Mouse (Mus musculus) R1 (cell line): ENCODE data around the gene Dupd1.
"Not testable (repeated sequence)": the region's sequence is repeated elsewhere in the genome, so short reads cannot be mapped to it uniquely, and the experiment has no call there.

ENCODE experiments used
- DNase-seq: peaks from one replicate; pipeline ENCODE4 v3.0.0-alpha.2; 2018; ENCODE audit warnings: low read depth, low spot score

Dupd1 gene

DNA sequence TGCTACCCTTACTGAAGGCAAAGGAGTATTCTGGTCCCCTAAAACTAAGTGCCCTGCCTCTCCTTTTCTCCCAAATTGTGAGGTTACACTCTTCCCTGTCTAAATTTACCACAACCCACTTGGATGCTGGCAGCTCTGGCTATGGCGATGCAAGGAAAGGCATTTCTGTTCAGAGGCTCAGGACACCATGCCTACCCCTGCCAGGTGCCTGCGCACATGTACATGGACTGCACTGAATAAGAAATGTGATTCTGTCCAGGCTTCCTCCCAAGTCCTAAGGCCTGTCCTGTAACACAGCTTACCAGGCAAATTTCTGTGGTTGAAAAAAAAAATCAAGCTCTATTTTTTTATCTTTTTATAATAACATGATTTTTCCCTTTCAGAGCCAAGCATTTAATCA, 38.2 kb downstream of the Dupd1 start:
- no peak for DNase-seq

DNA sequence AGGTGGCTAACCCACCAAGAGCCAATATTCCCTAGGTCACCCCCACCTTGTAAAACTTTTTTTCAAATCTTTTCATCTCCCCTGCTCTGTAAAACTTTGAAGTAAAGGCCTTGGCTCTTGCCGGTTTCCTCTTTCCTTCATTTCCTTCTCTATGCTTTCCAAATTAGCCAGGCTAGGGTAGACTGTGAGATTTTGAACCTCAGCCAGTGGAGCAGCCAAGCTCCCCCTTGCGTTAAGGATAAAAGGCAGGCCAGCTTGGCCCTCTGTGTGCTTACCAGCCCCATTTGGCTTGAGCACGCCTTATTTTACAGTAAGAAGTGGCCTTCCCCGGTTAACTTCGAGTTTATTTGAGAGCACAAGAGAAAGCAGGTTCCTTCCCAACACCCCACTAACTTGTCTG, 39.9 kb downstream of the Dupd1 start:
- no peak for DNase-seq

DNA sequence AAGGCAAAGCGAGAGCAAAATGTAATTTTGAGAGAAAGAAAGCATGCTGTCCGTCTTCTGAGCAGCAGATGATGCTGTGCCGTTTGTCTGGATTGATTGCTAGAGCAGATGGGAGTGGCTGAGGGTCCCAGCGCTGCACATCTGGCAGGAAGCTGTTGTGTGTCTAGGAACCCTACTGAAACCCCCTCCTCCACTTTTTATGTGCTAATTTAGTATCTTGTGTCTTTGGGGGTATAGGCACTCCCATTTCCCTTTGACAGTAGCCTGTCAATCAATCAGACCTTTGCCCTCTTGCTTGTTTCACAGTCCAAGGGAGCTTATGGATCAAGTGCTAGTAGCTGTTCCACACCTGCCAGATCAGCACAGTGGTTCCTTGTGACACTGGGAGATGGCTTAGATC, 41.3 kb downstream of the Dupd1 start:
- DNase-seq: peak; percentile 78

DNA sequence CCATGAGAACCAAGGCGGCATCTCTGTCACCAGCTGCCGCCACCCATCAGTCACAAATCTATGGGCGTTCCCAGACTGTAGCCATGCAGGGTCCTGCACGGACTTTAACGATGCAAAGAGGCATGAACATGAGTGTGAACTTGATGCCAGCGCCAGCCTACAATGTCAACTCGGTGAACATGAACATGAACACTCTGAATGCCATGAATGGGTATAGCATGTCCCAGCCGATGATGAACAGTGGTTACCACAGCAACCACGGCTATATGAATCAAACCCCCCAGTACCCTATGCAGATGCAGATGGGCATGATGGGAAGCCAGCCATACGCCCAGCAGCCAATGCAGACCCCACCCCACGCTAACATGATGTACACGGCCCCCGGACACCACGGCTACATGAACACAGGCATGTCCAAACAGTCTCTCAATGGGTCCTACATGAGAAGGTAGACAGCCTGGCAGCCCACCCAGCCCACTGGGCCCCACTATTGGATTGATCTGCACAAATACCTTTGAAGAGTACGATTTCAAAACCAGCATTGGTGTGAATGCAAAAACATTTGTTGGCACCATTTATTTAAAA, 43.9 kb downstream of the Dupd1 start:
- not testable (repeated sequence) for DNase-seq

DNA sequence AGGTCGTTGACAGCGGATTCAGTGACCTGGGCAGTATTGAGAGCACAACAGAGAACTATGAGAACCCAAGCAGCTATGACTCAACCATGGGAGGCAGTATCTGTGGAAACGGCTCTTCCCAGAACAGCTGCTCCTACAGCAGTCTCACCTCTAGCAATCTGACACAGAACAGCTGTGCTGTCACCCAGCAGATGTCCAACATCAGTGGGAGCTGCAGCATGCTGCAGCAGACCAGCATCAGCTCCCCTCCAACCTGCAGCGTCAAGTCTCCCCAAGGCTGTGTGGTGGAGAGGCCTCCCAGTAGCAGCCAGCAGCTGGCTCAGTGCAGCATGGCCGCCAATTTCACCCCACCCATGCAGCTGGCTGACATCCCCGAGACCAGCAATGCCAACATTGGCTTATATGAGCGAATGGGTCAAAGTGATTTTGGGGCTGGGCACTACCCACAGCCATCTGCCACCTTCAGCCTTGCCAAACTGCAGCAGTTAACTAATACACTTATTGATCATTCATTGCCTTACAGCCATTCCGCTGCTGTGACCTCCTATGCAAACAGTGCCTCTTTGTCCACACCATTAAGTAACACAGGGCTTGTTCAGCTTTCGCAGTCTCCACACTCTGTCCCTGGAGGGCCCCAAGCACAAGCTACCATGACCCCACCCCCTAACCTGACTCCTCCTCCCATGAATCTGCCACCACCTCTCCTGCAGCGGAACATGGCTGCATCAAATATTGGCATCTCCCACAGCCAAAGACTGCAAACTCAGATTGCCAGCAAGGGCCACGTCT, 44.5 kb downstream of the Dupd1 start:
- peak; percentile 56 for DNase-seq

DNA sequence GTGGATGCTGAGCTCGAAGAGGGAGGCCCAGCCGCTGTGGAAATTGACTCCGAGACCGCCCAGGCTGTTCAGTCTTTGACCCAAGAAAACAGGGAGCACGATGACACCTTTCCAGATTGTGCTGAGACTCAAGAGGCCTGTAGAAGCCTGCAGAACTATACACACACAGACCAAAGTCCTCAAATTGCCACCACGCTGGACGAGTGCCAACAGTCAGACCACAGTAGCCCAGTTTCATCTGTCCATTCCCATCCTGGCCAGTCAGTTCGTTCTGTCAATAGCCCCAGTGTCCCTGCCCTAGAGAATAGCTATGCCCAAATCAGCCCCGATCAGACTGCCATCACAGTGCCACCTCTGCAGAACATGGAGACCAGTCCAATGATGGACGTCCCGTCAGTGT, 45.2 kb downstream of the Dupd1 start:
- no peak for DNase-seq

DNA sequence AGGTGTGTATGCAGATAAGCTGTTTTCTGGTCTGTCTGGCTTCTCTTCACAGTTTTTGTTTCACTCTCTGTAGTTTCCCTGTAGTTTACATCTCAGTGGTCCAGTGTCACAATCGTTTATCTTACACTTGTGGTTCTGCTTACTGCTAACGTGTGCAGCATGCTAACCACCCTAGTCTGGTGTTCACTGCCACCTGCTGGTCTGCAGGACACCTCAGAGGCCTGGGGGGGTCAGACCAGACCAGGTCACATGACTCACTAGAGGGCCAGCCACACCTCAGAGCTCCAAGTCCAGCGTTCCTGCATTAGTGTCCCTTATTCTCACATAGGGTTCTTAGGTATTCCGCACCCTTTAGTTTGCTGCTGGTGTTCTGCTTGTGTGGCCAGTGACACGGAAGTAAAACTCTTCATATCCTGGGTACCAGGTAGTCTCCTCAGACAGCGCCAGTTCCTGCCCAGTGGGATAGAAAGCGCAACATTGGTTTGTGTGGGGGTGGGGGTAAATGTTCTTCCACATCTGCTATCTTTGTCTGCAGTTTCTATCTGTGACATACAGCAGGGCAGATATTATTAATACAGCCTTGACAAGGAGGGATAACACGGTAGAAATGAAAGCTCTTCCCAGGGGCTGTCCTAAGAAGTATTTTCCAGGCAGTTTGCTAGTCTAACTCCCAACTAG, 51.8 kb downstream of the Dupd1 start:
- no peak for DNase-seq

DNA sequence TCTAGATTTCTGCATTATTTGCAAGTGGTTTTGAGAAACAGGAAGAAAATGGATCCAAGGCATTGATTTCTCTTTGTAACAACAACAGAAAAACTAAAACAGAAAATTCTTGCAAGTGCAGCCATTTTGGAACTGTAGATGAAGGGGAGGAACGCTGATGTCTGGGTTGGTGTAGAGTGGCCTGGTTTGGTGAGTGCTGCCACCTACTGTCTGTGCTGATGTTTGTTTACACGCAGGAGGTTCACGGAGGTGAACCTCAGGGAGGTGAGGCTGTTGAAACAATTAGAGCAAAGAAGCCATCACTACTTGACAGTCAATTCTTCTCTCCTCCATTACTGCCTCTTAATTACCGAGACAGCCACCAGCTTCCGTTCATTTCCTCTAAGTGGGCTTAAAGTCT, 54.7 kb downstream of the Dupd1 start:
- peak; percentile 87 for DNase-seq

DNA sequence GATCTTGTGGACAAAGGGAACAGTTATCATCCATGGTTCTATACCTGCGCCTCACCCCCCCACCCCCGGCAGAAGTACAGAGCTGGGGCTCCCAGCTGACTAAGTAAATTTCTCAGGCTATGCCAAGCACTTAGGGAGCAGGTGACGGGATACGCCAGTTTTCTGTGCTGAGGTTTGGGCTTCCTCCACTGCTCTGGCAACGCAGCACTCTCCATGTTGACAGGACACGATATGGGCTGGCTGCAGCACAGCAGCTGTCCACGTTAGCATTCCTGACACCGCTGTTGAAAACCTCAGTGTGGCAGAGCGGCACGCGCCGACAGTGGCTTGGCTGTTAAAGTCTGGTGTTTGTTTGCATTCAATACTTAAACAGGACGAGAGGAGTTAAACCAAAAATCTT, 55.2 kb downstream of the Dupd1 start:
- DNase-seq: no peak

DNA sequence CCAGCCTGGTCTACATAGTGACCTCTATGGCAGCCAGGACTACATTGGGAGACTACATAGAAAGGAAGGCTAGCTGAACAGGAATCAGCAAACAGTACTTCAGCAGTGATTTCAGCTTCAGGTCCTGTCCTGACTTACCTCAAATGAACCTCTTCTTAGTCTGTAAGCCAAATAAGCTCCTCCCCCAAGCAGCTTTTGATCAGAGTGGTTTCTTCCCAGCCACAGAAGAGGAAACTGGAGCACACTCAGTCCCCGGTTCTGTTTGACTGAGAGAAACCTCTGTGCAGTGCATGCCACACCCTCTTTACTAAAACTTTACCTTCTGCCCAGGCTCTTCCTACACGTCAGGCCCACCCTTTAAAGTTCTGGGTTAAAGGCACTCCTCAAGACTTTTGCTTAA, 60.6 kb downstream of the Dupd1 start:
- no peak for DNase-seq

DNA sequence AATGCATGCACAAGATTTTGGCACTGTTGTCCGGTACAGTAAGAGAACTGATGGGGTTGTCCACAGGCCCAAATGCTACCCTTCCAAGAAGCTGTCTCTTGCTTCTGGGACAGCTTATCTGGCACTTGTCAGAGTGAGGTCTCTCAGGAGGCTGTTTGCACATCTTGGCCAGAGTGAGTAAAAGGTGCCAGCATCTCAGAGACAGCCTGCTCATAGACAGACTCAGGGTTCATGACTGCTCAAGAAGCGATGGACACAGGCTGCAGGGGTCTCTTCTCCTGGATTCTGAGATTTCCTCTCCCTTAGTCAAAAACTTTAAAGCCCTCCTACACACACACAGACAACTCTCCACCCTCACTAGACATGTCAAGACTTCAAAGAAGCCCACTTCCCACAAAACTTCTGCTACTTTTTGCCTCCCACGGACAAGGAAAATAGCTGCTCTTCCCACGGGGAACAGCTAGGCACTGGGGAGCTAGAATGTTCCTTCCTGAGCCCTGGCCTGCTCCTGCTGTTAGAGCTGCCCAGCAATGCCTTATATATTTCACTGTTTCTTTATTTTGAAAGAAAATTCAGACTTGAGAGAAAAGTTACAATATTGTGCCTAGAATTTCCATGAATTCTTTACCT, 73.5 kb downstream of the Dupd1 start:
- DNase-seq: no peak

DNA sequence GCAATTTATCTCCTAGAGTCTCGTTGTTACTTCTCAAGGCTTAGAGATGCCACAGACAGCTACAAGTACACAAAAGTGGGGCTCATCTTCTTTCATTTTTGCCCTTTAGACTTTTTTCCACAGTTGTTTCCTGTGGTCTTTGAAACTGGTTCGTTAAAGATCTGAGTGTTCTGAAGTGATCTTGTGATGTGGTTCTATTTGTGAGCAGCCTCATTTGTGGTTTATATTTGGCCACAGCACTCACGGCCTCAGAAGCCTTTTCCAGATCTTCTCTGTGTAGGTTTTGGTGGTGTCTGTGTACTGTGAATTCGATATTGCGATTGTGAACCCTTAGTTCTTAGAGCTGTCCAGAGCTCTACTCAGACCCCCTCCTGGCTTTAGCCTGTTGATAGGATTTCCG, 77.8 kb downstream of the Dupd1 start:
- no peak for DNase-seq

DNA sequence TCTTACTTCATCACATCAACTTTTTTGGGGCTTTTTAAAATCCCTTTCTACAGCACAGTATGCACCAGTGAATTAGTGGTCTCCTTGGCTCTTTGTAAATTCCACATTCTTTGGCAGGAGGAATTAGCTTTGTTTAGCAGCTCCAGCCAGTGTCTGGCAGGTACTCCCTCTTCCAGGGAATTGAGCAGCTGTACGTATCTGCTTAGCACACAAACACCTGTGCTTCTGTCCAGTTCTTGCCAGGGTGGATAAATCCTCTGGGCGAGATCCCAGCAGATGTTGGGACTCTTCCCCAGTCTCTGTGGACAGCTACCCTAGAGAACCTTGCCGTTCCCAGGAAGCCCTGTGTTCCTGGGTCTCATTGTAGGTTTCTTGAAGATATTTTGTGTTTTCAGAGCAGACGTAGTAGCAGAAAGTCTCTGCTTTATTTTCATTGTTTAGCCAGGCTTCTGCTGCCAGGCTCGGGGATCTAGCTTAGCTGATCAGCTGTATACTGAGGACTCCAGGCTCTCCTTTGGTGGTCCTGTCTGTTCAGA, 82.6 kb downstream of the Dupd1 start:
- no peak for DNase-seq
